Mouse (Mus musculus): ENCODE results near the gene Acan.

Gene Acan

GRCm38 (mm10) chr7:79053383-79053889, at the start of gene Acan:
TSS of gene Acan (plus strand) at chr7:79053483.
- no peak for DNase-seq (ENCODE audit: low spot score)

DNA sequence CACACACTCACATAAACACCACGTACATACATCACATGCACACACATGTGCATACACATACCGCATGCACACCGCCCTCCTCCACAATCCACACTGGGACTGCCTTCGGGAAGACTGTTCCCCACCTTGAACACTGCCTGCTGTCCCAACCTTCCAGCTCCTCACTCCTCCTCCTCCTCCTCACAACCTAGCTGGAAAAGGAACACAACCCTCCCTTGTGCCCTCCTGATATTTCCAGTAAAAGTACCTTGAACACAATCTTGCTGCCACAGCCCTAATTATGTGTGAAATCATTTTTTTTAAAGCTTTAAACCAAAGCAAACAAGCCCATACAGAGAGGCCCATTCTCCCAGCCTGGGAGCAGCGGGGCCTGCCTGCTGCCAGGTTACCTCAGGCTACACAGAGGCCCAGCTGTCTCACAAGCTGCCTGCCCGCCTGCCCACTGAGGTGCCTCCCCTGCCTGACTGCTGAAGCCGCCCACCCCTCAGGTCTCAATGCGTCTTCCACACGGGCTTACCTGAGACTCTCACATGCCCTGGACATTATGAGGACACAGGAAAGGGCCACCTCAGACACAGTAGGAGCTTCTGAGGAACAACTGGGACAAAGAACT, 31.9 kb upstream of the Acan start:
- DNase-seq (ENCODE audit: low spot score), result no peak

DNA sequence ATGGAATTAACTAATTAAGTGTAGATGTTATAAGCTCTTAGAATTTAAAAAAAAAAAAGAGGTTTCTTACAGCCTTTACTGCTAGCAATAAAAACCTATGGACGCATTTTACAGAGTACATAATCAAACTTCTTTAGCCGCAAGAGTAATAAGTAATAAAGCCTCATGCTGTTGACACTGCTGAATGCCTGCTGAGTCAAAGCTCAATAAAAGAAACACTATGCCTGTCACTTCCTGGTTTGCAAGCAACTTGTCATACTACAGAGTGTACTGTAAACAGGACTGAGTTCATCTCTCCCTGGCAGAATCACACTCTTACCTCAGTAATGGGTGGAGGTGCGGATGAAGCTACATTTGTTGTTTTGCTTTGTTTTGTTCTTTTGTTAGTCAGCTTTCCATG, 24.1 kb upstream of the Acan start:
- DNase-seq (ENCODE audit: low spot score), result no peak

GRCm38 (mm10) chr7:79033745-79034144, 19.5 kb upstream of the Acan start:
- no peak for DNase-seq (ENCODE audit: low spot score)

GRCm38 (mm10) chr7:79034521-79034920, 18.8 kb upstream of the Acan start:
- no peak for DNase-seq (ENCODE audit: low spot score)

GRCm38 (mm10) chr7:79052081-79052480, 1.2 kb upstream of the Acan start:
- DNase-seq (ENCODE audit: low spot score), result no peak

DNA sequence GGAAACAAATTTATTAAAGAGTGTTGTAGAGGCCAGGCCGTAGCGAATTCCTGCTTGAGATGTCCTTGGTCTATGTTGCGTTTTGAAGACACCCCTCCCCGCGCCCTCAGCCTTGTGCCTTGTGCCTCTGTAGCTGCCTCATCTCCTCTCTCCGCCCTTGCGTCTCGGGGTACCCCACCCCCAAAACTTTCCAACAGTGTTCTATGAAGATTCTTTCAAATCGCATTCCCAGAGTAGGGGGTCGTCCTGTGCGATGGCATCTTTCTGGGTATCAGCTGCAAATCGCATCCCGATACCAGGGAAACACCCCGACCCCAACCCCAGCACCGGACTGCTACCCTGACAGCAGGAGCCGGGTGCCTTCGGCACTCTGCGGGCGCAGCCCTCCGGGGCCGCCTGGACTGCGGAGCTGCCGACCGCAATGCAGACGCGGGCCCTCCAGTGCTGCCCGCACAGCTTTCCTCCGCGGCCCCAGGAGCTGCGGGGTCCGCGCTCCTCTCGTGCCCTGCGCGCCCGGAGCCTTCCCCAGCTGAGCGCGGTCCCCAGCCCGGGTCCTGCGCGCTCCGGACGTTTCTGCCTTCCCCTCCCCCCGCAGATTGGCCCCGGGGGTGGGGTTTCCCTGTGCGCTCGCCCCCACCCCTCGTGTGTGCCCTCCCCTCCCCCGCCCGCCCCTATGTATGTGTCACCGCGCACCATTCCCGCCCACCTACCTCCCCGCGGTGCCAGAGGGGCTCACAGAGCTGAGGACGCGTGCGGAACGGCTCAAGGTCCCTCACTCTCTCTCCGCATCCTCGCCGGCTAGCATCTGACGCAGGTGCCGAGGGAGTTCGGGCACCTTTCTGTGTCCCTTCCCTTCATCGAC, 531 bp upstream of the Acan start:
- DNase-seq (ENCODE audit: low spot score), result no peak

DNA sequence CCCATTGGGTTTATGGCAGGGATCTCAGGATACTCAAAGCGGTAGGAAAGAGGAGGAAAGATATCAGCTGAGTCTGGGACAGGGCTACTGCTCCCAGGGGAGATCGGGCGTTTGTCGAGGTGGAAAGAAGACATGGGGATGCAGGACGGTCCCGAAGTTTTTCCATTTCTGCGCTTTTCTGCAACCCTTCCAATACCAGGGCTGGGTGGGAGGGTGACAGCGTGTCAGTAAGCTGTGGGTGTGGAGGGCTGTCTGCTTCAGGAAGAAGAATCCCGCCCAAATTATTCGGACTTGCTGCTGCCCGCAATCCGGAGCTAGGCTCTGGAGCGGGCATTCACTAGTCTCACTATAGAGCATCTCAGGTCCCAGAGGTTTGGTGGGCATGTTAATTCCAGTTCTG, 828 bp downstream of the Acan start:
- DNase-seq (ENCODE audit: low spot score), result no peak

DNA sequence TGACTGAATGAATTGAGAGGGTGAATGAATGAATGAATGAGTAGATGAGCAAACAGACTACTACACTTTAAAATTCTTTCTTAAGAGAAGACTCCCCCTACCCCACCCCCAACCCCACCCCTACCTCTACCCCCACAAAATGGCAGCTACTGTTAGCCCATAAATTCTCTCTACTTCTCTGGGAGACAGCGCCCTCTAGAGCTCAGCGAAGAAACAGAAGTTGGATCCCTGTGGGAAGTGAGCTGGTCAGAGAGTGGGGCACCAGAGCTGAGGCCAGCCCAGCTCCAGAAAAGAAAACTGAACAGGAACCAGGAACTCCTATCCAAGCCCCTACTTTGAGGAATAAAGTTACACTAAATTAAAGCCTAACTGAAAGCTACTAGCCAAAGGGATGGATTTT, 5.3 kb downstream of the Acan start:
- peak; percentile 2 for DNase-seq (ENCODE audit: low spot score)

- no peak for DNase-seq (ENCODE audit: low spot score)
Measured at GRCm38 (mm10) chr7:79067466-79067865, 14.2 kb downstream of the Acan start.

- no peak for DNase-seq (ENCODE audit: low spot score)
Measured at GRCm38 (mm10) chr7:79068231-79068630, 14.9 kb downstream of the Acan start.

DNA sequence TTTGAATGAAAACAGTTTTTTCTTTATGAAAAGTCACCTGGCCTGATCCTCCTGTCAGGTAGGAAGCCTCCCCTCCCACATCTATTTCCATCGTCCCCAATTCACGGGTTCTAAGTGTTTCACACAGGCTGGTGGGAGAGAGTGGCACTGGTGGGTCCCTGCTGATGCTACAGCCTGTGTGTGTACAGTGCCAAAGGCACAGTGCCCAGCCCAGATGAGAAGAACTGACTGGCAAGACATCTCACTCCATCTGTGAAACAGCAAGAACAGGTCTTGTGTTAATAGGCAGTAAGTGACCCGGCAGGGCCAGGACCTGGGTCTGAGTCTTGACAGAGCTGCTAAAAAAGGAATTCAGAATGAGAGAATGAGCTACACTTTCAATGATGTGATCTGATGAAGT, 25.9 kb downstream of the Acan start:
- DNase-seq (ENCODE audit: low spot score), result no peak

DNA sequence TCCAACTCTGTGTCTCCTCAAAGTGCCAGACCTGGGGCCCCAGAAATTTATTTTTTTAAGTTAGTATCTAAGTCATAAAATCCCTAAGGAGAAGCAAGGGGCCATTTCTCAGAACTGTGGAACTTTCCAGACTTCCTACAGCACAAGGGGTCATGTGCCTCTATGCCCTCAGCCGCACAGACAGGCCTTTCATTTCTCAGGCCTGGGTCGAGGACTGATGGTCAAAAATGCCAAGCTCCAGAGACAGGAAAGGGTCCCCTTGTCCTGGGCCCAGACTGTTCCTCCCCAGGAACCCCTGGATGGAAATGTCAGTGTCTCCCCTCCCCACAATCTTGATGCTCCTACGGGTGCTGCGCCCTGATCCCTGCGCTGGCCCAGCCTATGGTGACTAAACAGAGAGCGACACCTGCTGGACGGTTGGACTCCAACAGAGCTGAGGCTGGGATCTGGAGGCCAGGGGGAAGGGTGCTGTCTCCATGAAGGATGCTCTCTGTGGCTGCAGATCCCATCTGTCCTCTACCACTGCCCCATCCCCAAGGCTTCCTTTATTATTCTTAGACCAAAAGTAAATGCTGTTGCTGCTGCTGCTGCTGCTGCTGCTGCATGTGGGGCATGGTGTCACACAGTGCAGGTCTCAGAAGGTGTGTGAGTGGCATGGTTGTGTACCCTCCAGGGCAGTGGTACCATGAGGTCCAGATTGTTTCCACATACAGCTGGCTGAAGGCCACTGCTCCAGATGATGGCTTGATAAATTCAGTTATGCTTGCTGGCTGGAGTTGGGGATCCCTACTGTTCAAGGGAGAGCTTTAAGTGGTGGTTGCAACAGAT, 27.5 kb downstream of the Acan start:
- peak; percentile 62 for DNase-seq (ENCODE audit: low spot score)

- peak; percentile 3 for DNase-seq (ENCODE audit: low spot score)
Measured at GRCm38 (mm10) chr7:79089111-79089510, 35.8 kb downstream of the Acan start.

DNA sequence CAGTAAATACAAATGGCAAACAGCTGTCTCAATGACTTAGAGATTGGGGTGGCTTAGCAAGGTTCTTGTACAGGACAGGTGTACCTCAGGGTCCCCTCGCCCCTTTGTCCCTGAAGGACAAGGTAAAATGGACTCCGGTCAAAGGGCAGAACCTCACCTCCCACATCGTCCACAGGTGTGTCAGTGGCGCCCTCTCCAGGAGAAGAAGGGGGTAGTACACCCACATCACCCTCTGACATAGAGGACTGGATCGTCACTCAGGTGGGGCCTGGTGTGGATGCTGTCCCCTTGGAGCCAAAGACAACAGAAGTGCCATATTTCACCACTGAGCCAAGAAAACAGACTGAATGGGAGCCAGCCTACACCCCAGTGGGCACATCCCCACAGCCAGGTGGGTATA, 43.2 kb downstream of the Acan start:
- DNase-seq (ENCODE audit: low spot score), result no peak

- DNase-seq (ENCODE audit: low spot score), result no peak
Measured at GRCm38 (mm10) chr7:79113848-79114247, 60.6 kb downstream of the Acan start.

- peak; percentile 19 for DNase-seq (ENCODE audit: low spot score)
Measured at GRCm38 (mm10) chr7:79123465-79123864, 70.2 kb downstream of the Acan start.

GRCm38 (mm10) chr7:79129883-79130282, 76.6 kb downstream of the Acan start:
- no peak for DNase-seq (ENCODE audit: low spot score)

DNA sequence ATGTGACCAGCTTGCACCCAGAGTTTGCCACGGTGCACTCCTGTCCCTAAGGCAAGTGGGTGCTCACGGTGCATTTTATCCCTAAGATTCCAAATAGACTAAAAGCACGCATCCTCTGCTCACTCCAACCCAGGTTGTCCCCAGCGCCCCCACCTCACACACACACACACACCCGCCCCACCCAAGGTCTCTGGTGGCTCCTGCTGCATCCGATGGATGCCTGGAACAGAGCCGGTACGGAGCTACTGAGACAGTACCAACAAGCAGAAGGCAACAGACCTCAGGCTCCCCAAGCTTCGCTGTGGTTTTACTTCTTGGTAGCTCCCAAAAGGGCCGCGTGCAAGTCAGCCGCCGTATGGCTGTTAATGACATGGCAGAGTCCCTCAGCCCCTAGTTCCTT, 77.1 kb downstream of the Acan start:
- no peak for DNase-seq (ENCODE audit: low spot score)

DNA sequence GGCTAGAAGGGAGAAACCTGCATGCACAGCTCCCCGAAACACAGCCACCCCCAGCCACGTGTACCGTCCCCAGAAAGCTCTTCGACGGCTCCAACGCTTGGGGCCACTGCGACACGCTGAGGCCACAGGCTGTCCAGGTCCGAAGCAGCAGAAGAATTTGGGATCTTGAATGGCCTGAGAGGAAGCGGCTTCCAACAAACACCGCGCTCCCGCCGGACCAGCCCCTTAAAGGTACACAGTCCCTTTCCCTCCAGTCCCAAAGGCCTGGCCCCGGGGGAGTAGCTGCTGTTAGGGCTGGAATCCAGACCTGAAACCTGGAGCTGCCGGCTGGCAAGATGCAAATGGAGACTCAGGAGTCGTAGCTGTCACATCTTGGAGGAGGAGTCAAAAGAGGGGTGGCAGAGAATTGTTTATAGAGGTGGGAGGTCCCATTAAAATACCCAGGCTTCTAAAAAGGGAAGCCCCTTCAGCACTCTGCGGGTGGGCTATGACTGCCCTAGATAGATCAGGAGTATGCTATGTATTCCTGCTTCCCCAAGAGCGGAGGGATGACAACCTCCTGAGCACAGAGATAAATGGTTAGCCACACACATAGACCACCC, 77.7 kb downstream of the Acan start, which contains the start of gene Hapln3:
Hapln3 (minus strand) TSS at position 176 of the 602 bp plus-strand sequence.
- no peak for DNase-seq (ENCODE audit: low spot score)

DNA sequence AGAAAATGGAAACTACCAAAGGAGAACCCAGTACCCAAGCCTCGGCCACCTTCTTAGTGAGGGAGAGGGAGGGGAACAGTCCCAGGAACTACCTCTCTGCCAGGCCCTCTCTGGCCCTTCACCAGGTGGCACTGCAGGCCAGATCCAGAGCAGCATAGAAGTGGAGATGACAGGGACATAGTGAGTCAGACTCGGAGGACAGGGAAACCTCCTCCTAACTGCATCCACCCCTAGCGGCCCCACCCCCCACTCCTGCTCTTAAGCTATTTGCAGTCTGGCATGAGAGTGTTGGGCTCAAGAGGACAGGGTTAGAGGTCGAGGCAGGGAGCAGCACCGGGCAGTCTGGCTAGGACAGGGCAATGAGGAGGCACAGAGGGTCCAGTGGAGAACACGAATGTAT, 80.1 kb downstream of the Acan start:
- DNase-seq (ENCODE audit: low spot score), result peak; percentile 14

GRCm38 (mm10) chr7:79139328-79139824, 86.1 kb downstream of the Acan start:
- no peak for DNase-seq (ENCODE audit: low spot score)

All from adipocyte (in vitro differentiated cells).